Mouse (Mus musculus): ENCODE results near the gene Nkx2-1.
A peak's percentile ranks its signal among the peaks of the same experiment; 100 is the strongest.
"Not testable (repeated sequence)": the region's sequence is repeated elsewhere in the genome, so short reads cannot be mapped to it uniquely, and the experiment has no call there.

Nkx2-1 gene

GRCm38 (mm10) chr12:56536884-56537265 is at the start of gene Nkx2-1:
TSS of gene Nkx2-1 (minus strand) at chr12:56536908.
- no peak for DNase-seq (ENCODE audit: low spot score in 2 of 2)

GRCm38 (mm10) chr12:56541068-56541467 is 4.4 kb upstream of the Nkx2-1 start:
- peak in 1 of 2 experiments; percentile 22 for DNase-seq (ENCODE audit: low spot score in 2 of 2)

- DNase-seq (ENCODE audit: low spot score in 2 of 2): no peak
Measured at GRCm38 (mm10) chr12:56540591-56540990, 3.9 kb upstream of the Nkx2-1 start.

- no peak for DNase-seq (ENCODE audit: low spot score in 2 of 2)
Measured at GRCm38 (mm10) chr12:56538601-56539000, 1.9 kb upstream of the Nkx2-1 start.

- DNase-seq (ENCODE audit: low spot score in 2 of 2): no peak
Measured at GRCm38 (mm10) chr12:56537931-56538330, 1.2 kb upstream of the Nkx2-1 start.

- no peak for DNase-seq (ENCODE audit: low spot score in 2 of 2)
Measured at GRCm38 (mm10) chr12:56537342-56537741, 634 bp upstream of the Nkx2-1 start.

- no peak for DNase-seq (ENCODE audit: low spot score in 2 of 2)
Measured at GRCm38 (mm10) chr12:56536174-56536883, 379 bp downstream of the Nkx2-1 start.

GRCm38 (mm10) chr12:56535411-56536173 is 1.1 kb downstream of the Nkx2-1 start:
- DNase-seq (ENCODE audit: low spot score in 2 of 2): no peak

GRCm38 (mm10) chr12:56534651-56535326 is 1.9 kb downstream of the Nkx2-1 start:
- DNase-seq (ENCODE audit: low spot score in 2 of 2): no peak

- no peak for DNase-seq (ENCODE audit: low spot score in 2 of 2)
Measured at GRCm38 (mm10) chr12:56534311-56534650, 2.4 kb downstream of the Nkx2-1 start.

- DNase-seq (ENCODE audit: low spot score in 2 of 2): no peak
Measured at GRCm38 (mm10) chr12:56533501-56534310, 3.0 kb downstream of the Nkx2-1 start.

GRCm38 (mm10) chr12:56532986-56533495 is 3.7 kb downstream of the Nkx2-1 start:
- DNase-seq (ENCODE audit: low spot score in 2 of 2): no peak

- no peak for DNase-seq (ENCODE audit: low spot score in 2 of 2)
Measured at GRCm38 (mm10) chr12:56532142-56532541, 4.6 kb downstream of the Nkx2-1 start.

- no peak for DNase-seq (ENCODE audit: low spot score in 2 of 2)
Measured at GRCm38 (mm10) chr12:56531051-56531620, 5.6 kb downstream of the Nkx2-1 start.

- no peak for DNase-seq (ENCODE audit: low spot score in 2 of 2)
Measured at GRCm38 (mm10) chr12:56529931-56530330, 6.8 kb downstream of the Nkx2-1 start.

GRCm38 (mm10) chr12:56528881-56529681 is 7.6 kb downstream of the Nkx2-1 start:
- DNase-seq (ENCODE audit: low spot score in 2 of 2): no peak

- no peak for DNase-seq (ENCODE audit: low spot score in 2 of 2)
Measured at GRCm38 (mm10) chr12:56528034-56528570, 8.6 kb downstream of the Nkx2-1 start.

- DNase-seq (ENCODE audit: low spot score in 2 of 2): no peak
Measured at GRCm38 (mm10) chr12:56527071-56527470, 9.6 kb downstream of the Nkx2-1 start.

- not testable (repeated sequence) for DNase-seq (ENCODE audit: low spot score in 2 of 2)
Measured at GRCm38 (mm10) chr12:56525219-56525797, 11.4 kb downstream of the Nkx2-1 start.

GRCm38 (mm10) chr12:56524201-56524600 is 12.5 kb downstream of the Nkx2-1 start:
- DNase-seq (ENCODE audit: low spot score in 2 of 2): no peak
